Comparison of ENCODE assay signal across 8 mouse cellular contexts in genomic region chr5:112182775-112183174, GRCm38 (mm10).
DNase-seq lines count a peak whose midpoint lies in the region; ATAC-seq and TF ChIP-seq lines count a peak whose summit lies in the region.

No protein-coding gene starts in this region.

- H3K36me3 ChIP-seq in midbrain, embryonic 10.5 days: no peaks in the 10 kb centered on the region
- H3K36me3 ChIP-seq in midbrain, embryonic 15.5 days (replicated peaks): no peaks in the 10 kb centered on the region

- 42% methylated on average over 8 of the region's 8 CpGs for WGBS in midbrain, embryonic 10.5 days
- WGBS in midbrain, embryonic 15.5 days: 43% methylated on average over 8 of the region's 8 CpGs

- TF ChIP-seq CTCF in bone marrow macrophage, adult 2 months (IDR thresholded peaks at IDR 0.05; ENCODE audit: low read depth, low read length): peak; percentile 50

- no peak for TF ChIP-seq POLR2A in bone marrow macrophage, adult 2 months (IDR thresholded peaks at IDR 0.05; ENCODE audit: borderline replicate concordance, low read depth, low read length)

- no peak overlapping the region for H3K4me3 ChIP-seq in midbrain, embryonic 10.5 days
- H3K4me3 ChIP-seq in midbrain, embryonic 15.5 days: no peak overlapping the region
- no peak overlapping the region for H3K4me3 ChIP-seq in bone marrow macrophage, adult 2 months (ENCODE audit: insufficient read depth, low read length)

- H3K4me1 ChIP-seq in midbrain, embryonic 10.5 days: peaks cover 35% of the 10 kb centered on the region
- peaks cover 7% of the 10 kb centered on the region for H3K4me1 ChIP-seq in midbrain, embryonic 15.5 days
- no peaks in the 10 kb centered on the region for H3K4me1 ChIP-seq in bone marrow macrophage, adult 2 months (ENCODE audit: control insufficient read depth, insufficient read depth, low read length)

- no peak overlapping the region for H3K9ac ChIP-seq in midbrain, embryonic 15.5 days

- no peak for ATAC-seq in frontal cortex, adult (ENCODE audit: low TSS enrichment)
- no peak for ATAC-seq in midbrain, embryonic 15.5 days (replicated peaks)

- peak; percentile 10 to 31 for DNase-seq in frontal cortex, postnatal 36 days (ENCODE audit: low spot score in 2 of 2)
- peak; percentile 67 for DNase-seq in midbrain, embryonic 10.5 days (ENCODE audit: low spot score)
- peak; percentile 12 to 28 for DNase-seq in left cerebral cortex, postnatal 25 days (ENCODE audit: low spot score in 2 of 2)
- DNase-seq in thymus, postnatal 0 days (ENCODE audit: low spot score): peak; percentile 52
- no peak for DNase-seq in spleen, adult 18-20 months

- H3K9me3 ChIP-seq in midbrain, embryonic 10.5 days (replicated peaks): no peaks in the 10 kb centered on the region
- no peaks in the 10 kb centered on the region for H3K9me3 ChIP-seq in midbrain, embryonic 15.5 days

- H3K4me2 ChIP-seq in midbrain, embryonic 15.5 days: no peak overlapping the region

- peak overlapping the region; percentile 79 for H3K27ac ChIP-seq in midbrain, embryonic 10.5 days (replicated peaks)
- H3K27ac ChIP-seq in midbrain, embryonic 15.5 days: no peak overlapping the region
- H3K27ac ChIP-seq in bone marrow macrophage, adult 2 months (ENCODE audit: insufficient read depth, low read depth, low read length): no peak overlapping the region

- H3K27me3 ChIP-seq in midbrain, embryonic 10.5 days (ENCODE audit: low read depth, poor library complexity, severe bottlenecking): peaks cover 53% of the 10 kb centered on the region
- no peaks in the 10 kb centered on the region for H3K27me3 ChIP-seq in midbrain, embryonic 15.5 days (replicated peaks)

- intact Hi-C loops in left cerebral cortex, postnatal 25 days (cut with DNase I): no loop called here

Comparison
In these comparisons a context has a peak if more than half of its experiments do, and no peak if none do; other contexts are left out.
1. DNase-seq: peak in frontal cortex, postnatal 36 days (2 of 2), midbrain, embryonic 10.5 days (single experiment), left cerebral cortex, postnatal 25 days (2 of 2) and thymus, postnatal 0 days (single experiment); none in spleen, adult 18-20 months (0 of 2).